Mouse (Mus musculus) brain, embryonic 14.5 days (tissue): ENCODE measurements around the gene Gas1. TPM values are rescaled to one million over a fixed set of nuclear protein-coding genes. Genes with fewer than 3 reads are reported as not detected.

Source experiments
- DNase-seq: peaks from one replicate; pipeline ENCODE4 v3.0.0-alpha.2; 2011; ENCODE audit warnings: low read depth
- CTCF ChIP-seq: fragments of 200-500 bp; IDR thresholded peaks from 2 replicates; pipeline ENCODE4 v1.5.1; 2012; ENCODE audit warnings: inconsistent platforms, mild to moderate bottlenecking, moderate library complexity, borderline replicate concordance; ENCODE audit not compliant: insufficient read depth, insufficient read length; ENCODE audit errors: extremely low read depth
- POLR2A ChIP-seq: fragments of 200-500 bp; IDR thresholded peaks from 2 replicates; pipeline ENCODE4 v1.6.1; 2012; ENCODE audit warnings: mild to moderate bottlenecking, inconsistent platforms, borderline replicate concordance; ENCODE audit not compliant: poor library complexity, insufficient read depth, insufficient read length, severe bottlenecking; ENCODE audit errors: extremely low read depth
- polyA plus RNA-seq: library from polyadenylated mRNA; depleted of rRNA; stranded (reverse); fragments of >200 nt; gene quantifications from 2 replicates; pipeline ENCODE4 v1.2.3, GENCODE M21; 2012

Gas1 gene
- polyA plus RNA-seq, 1 experiment: 45.2 TPM

GRCm38 (mm10) chr13:60179641-60180040, 2.5 kb upstream of the Gas1 start:
- no peak for DNase-seq
- TF ChIP-seq CTCF: no peak
- TF ChIP-seq POLR2A: no peak

- TF ChIP-seq CTCF (peak; percentile 100), POLR2A (no peak)
- peak; percentile 95 for DNase-seq
Measured at GRCm38 (mm10) chr13:60178416-60178815, 1.3 kb upstream of the Gas1 start.

- TF ChIP-seq POLR2A: no peak
- TF ChIP-seq CTCF: no peak
- no peak for DNase-seq
Measured at GRCm38 (mm10) chr13:60177797-60178110, 589 bp upstream of the Gas1 start.

- TF ChIP-seq CTCF: no peak
- TF ChIP-seq POLR2A: no peak
- no peak for DNase-seq
Measured at GRCm38 (mm10) chr13:60176776-60177105, 424 bp downstream of the Gas1 start.

- DNase-seq: peak; percentile 90
- TF ChIP-seq POLR2A (peak; percentile 31; the same call in 1 of the 2 replicates), CTCF (no peak)
Measured at GRCm38 (mm10) chr13:60176136-60176775, 909 bp downstream of the Gas1 start.

- TF ChIP-seq CTCF (no peak), POLR2A (no peak)
- DNase-seq: peak; percentile 48
Measured at GRCm38 (mm10) chr13:60175490-60176135, 1.6 kb downstream of the Gas1 start.

GRCm38 (mm10) chr13:60174953-60175352, 2.2 kb downstream of the Gas1 start:
- TF ChIP-seq CTCF: no peak
- TF ChIP-seq POLR2A: no peak

GRCm38 (mm10) chr13:60173591-60174524, 3.3 kb downstream of the Gas1 start:
- DNase-seq: peak; percentile 85
- TF ChIP-seq POLR2A (no peak), CTCF (no peak)

More at GRCm38 (mm10) chr13:60174953-60175352, 2.2 kb downstream of the Gas1 start:
- peak; percentile 56 for DNase-seq

- peak; percentile 71 for DNase-seq
- TF ChIP-seq CTCF (no peak), POLR2A (no peak)
Measured at GRCm38 (mm10) chr13:60173186-60173585, 4.0 kb downstream of the Gas1 start.

- no peak for TF ChIP-seq CTCF
- no peak for TF ChIP-seq POLR2A
- DNase-seq: peak; percentile 60
Measured at GRCm38 (mm10) chr13:60172366-60173017, 4.7 kb downstream of the Gas1 start.

- peak; percentile 14 for DNase-seq
- no peak for TF ChIP-seq CTCF
- TF ChIP-seq POLR2A: no peak
Measured at GRCm38 (mm10) chr13:60171781-60172180, 5.4 kb downstream of the Gas1 start.

GRCm38 (mm10) chr13:60170898-60171715, 6.1 kb downstream of the Gas1 start:
- peak; percentile 86 for DNase-seq

More at GRCm38 (mm10) chr13:60170898-60171715, 6.1 kb downstream of the Gas1 start:
- TF ChIP-seq CTCF (no peak), POLR2A (no peak)
